Mouse (Mus musculus) embryonic facial prominence, embryonic 15.5 days (tissue): ENCODE data around the gene Il17d. TPM values are rescaled to one million over a fixed set of nuclear protein-coding genes. Genes with fewer than 3 reads are reported as not detected.

Experiments used
- ATAC-seq: fragments of 200-750 bp; cut with Nextera tagmentation; 2 replicates; pipeline ENCODE4 v1.8.0; 2017; ENCODE audit warnings: low read depth, moderate TSS enrichment; ENCODE audit not compliant: insufficient number of reproducible peaks, low FRiP score, low TSS enrichment
- H3K27ac ChIP-seq: fragments of 300-500 bp; sonication (generic); replicated peaks from 2 replicates; pipeline ENCODE4 v1.5.1; 2015; ENCODE audit warnings: mild to moderate bottlenecking, inconsistent platforms
- H3K27me3 ChIP-seq: fragments of 300-500 bp; sonication (generic); 2 replicates; pipeline ENCODE4 v1.6.1; 2015; ENCODE audit warnings: inconsistent platforms
- H3K36me3 ChIP-seq: fragments of 300-500 bp; sonication (generic); 2 replicates; pipeline ENCODE4 v1.6.1; 2015; ENCODE audit warnings: mild to moderate bottlenecking, inconsistent platforms
- H3K4me1 ChIP-seq: fragments of 300-500 bp; sonication (generic); 2 replicates; pipeline ENCODE4 v1.6.1; 2015; ENCODE audit warnings: inconsistent platforms
- H3K4me2 ChIP-seq: fragments of 300-500 bp; sonication (generic); replicated peaks from 2 replicates; pipeline ENCODE4 v1.6.1; 2015; ENCODE audit warnings: mild to moderate bottlenecking, inconsistent platforms
- H3K4me3 ChIP-seq: fragments of 300-500 bp; sonication (generic); replicated peaks from 2 replicates; pipeline ENCODE4 v1.5.1; 2015; ENCODE audit warnings: mild to moderate bottlenecking, inconsistent platforms
- H3K9ac ChIP-seq: fragments of 300-500 bp; sonication (generic); 2 replicates; pipeline ENCODE4 v1.6.1; 2015; ENCODE audit warnings: inconsistent platforms
- H3K9me3 ChIP-seq: fragments of 300-500 bp; sonication (generic); replicated peaks from 2 replicates; pipeline ENCODE4 v1.6.1; 2016; ENCODE audit warnings: inconsistent platforms
- WGBS: fragments of 180-500 bp; shearing (Covaris S2); methylation state at CpG from one replicate; pipeline ENCODE4 v1.1.7; 2015; 5-methylcytosine and 5-hydroxymethylcytosine counted together
- polyA plus RNA-seq: library from polyadenylated mRNA; unstranded; fragments of >200 nt; fragmentation: Nextera tagmentation; extraction: Ambion mirVana; gene quantifications from 2 replicates; pipeline ENCODE4 v1.2.1, GENCODE M21; 2015

Gene Il17d
- 5.9 and 8.1 TPM in 2 replicates for polyA plus RNA-seq

DNA sequence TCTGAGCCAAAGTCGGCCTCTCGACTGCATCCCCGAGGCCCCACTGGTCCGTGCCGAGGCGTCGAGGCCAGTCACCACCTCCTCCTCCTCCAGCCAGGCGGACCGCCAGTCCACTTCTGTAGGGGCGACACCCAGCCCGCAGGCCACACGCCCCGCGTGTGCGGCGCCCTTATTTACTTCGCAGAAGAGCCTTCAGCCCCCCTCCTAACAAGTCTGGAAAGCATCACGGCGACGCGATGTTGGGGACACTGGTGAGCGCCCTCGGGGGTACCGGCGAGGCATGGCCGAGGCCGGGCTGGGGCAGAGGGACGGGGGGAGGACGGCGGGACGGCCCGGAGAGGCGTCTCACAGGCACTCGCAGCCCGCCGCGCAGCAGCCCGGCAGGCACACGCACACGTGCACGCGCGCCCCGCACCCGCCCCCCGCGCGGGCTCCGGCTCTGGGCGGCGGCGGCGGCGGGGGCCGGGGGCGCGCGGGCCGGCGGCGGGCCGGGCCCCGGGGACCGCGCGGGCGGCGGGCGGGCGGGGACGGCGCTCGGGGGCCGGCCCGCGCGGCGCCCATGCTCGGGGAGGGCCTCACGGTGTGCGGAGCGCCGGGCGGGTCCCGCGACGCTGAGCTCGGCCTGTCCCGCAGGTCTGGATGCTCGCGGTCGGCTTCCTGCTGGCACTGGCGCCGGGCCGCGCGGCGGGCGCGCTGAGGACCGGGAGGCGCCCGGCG lies at the start of gene Il17d:
Gene Il17d, plus strand, starts transcription at position 107 of the 717 bp plus-strand sequence.
- peak; percentile 3; the same call in 1 of the 2 replicates for ATAC-seq
- no peaks in the 10 kb centered on the region for H3K9me3 ChIP-seq
- under 1% methylated on average over 68 of the region's 104 CpGs for WGBS

DNA sequence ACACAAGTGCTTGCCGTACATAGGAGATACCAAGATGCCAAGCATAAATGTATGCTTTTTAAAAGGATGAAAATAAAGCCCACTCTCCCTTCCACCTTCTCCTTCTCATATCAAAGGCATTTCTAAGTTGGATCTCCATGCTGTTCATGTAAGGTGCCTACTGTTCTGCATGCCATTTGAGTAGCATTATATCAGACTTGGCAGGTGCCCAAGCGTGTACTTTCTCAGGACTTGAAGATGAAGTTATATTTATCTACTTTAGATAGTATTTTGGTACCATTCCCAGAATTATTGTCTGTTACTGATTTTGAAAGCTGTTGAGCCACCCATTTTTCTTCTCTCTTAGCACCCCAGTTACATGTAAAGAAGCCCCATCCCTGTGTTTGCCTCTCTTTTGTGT lies 49.5 kb upstream of the Il17d start:
- H3K27ac ChIP-seq, result no peak overlapping the region
- no peak overlapping the region for H3K4me2 ChIP-seq
- no peaks in the 10 kb centered on the region for H3K4me1 ChIP-seq
- H3K9me3 ChIP-seq, result no peaks in the 10 kb centered on the region
- H3K27me3 ChIP-seq, result no peaks in the 10 kb centered on the region
- WGBS, result 85% methylated on average over 2 of the region's 2 CpGs
- no peak overlapping the region for H3K4me3 ChIP-seq
- H3K36me3 ChIP-seq, result 0 out of 2 replicates have a peak, but pooled peaks cover 3% of the 10 kb centered on the region
- H3K9ac ChIP-seq, result no peak overlapping the region
- ATAC-seq, result no peak

More for the DNA sequence above, at the start of gene Il17d:
- H3K9ac ChIP-seq, result peak within 1 kb of the TSS; percentile 48
- no peaks in the 10 kb centered on the region for H3K27me3 ChIP-seq
- H3K27ac ChIP-seq, result peak within 1 kb of the TSS; percentile 71
- H3K4me2 ChIP-seq, result peak within 1 kb of the TSS; percentile 93
- peak within 1 kb of the TSS; percentile 75 for H3K4me3 ChIP-seq
- no peaks in the 10 kb centered on the region for H3K36me3 ChIP-seq
- peaks cover 11% of the 10 kb centered on the region; the same call in 1 of the 2 replicates for H3K4me1 ChIP-seq

DNA sequence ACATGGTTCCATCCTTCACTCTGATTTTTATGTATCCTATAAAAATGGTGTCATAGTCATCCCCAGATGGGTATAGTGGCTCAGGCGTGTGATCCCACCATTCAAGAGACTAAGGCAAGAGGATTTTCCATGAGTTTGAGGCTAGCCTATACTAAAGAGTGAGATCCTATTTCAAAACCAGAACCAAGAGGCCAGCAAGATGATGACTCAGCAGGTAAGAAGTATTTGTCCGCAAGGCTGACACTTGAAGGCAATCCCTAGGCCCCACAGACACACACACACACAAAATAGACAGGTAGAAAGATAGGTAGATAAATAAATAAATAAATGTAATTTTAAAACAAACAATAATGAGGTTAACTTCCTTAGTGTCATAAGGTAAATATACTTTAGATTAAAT lies 42.3 kb upstream of the Il17d start:
- WGBS, result 90% methylated on average over 2 of the region's 2 CpGs

DNA sequence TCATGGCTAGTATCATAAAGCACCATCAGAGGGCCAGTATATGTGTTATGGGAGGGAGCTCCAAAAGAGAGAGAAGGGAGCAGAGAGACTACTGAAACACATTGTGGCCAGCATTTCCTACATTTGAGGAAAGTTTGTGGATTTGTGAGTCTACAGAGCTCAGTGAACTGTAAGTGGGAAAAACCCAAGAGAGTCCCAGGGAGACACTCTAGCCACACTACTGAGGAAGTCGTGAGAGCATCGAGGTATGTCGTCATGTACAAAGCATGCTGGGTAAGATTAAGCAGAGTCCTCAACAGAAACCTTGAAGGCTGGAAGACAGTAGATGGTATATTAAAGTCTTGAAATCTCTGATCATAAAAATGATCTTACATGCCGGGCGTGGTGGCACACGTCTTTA lies 40.4 kb upstream of the Il17d start:
- 93% methylated on average over 6 of the region's 6 CpGs for WGBS
- Histone ChIP-seq H3K4me2 (no peak overlapping the region), H3K4me1 (no peaks in the 10 kb centered on the region), H3K36me3 (no peaks in the 10 kb centered on the region), H3K27me3 (no peaks in the 10 kb centered on the region), H3K9me3 (no peaks in the 10 kb centered on the region), H3K4me3 (no peak overlapping the region), H3K27ac (no peak overlapping the region), H3K9ac (no peak overlapping the region)
- ATAC-seq, result no peak

More for the DNA sequence above, 42.3 kb upstream of the Il17d start:
- H3K27me3 ChIP-seq, result no peaks in the 10 kb centered on the region
- no peak overlapping the region for H3K4me3 ChIP-seq
- H3K9me3 ChIP-seq, result no peaks in the 10 kb centered on the region
- no peaks in the 10 kb centered on the region for H3K4me1 ChIP-seq
- H3K27ac ChIP-seq, result no peak overlapping the region
- no peak for ATAC-seq
- H3K4me2 ChIP-seq, result no peak overlapping the region
- H3K9ac ChIP-seq, result no peak overlapping the region
- H3K36me3 ChIP-seq, result 0 out of 2 replicates have a peak, but pooled peaks cover 3% of the 10 kb centered on the region

DNA sequence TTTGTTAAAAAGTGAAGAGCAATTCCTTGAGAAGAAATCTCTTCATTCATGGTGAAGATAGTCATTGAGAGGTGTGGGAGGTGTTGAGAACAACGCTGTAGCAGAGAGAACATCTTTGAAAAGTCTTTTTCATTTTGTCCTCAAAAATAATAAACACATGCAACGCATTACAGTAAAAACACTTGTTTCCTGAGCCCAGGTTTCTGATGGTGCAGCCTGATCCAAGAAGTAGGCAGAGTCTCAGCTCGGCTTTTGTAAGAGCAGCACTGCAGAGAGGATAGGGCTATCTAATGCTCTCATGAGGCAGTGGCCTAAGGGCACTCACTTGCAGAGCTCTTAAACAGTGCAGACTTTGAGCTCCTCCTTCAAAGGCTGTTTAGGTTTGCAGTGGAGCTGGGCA lies 34.9 kb upstream of the Il17d start:
- no peaks in the 10 kb centered on the region for H3K27me3 ChIP-seq
- H3K36me3 ChIP-seq, result no peaks in the 10 kb centered on the region
- no peak for ATAC-seq
- no peak overlapping the region for H3K27ac ChIP-seq
- no peak overlapping the region for H3K4me2 ChIP-seq
- 52% methylated on average over 3 of the region's 3 CpGs for WGBS
- peaks cover 5% of the 10 kb centered on the region; the same call in 1 of the 2 replicates for H3K4me1 ChIP-seq
- no peak overlapping the region for H3K4me3 ChIP-seq
- no peak overlapping the region for H3K9ac ChIP-seq
- no peaks in the 10 kb centered on the region for H3K9me3 ChIP-seq

DNA sequence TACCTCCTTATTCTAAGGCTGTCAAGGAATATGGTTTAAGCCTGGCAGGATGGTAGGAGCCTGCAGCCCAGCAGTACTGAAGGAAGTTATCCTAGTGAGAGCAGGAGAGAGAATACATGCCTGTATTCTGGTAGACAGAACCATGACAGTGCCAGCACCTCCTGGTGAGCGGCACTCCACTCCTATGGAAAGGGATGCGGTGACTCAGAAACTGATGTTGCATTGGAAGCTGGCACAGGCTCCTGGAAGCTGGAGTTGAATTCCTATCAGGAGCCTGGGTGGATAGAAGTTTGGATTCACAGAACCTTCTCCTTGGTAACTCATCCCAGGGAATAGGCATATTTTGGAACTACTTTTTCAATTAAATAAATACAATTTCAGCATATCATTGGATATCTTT lies 30.7 kb upstream of the Il17d start:
- H3K9ac ChIP-seq, result no peak overlapping the region
- no peak overlapping the region for H3K4me2 ChIP-seq
- no peaks in the 10 kb centered on the region for H3K27me3 ChIP-seq
- H3K4me1 ChIP-seq, result peaks cover 5% of the 10 kb centered on the region; the same call in 1 of the 2 replicates
- WGBS, result 92% methylated on average over 2 of the region's 2 CpGs
- H3K36me3 ChIP-seq, result no peaks in the 10 kb centered on the region
- ATAC-seq, result no peak
- no peaks in the 10 kb centered on the region for H3K9me3 ChIP-seq
- no peak overlapping the region for H3K27ac ChIP-seq
- H3K4me3 ChIP-seq, result no peak overlapping the region

DNA sequence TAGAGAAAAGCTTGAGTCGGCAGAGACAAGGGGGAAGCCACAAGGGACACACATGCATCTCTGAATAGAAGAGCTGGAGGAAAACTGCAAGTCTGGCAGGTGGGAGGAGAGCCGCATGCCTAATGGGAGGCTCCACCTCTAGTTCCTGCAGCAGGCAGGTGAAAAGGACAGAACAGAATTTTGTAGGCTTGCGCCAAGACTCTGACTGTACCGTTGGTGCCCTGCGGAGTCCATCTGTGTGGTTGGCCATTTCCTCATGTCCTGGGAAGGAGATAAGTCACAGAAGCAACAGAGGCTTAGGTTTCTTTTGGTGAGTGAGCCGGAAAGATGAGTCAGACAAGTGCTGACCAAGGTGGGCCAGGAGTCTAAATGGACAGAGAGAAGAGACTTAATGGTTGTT lies 20.8 kb upstream of the Il17d start:
- no peaks in the 10 kb centered on the region for H3K4me1 ChIP-seq
- H3K9me3 ChIP-seq, result no peaks in the 10 kb centered on the region
- no peak overlapping the region for H3K4me3 ChIP-seq
- no peak overlapping the region for H3K4me2 ChIP-seq
- 88% methylated on average over 6 of the region's 6 CpGs for WGBS
- H3K27ac ChIP-seq, result no peak overlapping the region
- peaks cover 8% of the 10 kb centered on the region; the same call in 1 of the 2 replicates for H3K36me3 ChIP-seq
- ATAC-seq, result no peak
- no peaks in the 10 kb centered on the region for H3K27me3 ChIP-seq
- H3K9ac ChIP-seq, result no peak overlapping the region

DNA sequence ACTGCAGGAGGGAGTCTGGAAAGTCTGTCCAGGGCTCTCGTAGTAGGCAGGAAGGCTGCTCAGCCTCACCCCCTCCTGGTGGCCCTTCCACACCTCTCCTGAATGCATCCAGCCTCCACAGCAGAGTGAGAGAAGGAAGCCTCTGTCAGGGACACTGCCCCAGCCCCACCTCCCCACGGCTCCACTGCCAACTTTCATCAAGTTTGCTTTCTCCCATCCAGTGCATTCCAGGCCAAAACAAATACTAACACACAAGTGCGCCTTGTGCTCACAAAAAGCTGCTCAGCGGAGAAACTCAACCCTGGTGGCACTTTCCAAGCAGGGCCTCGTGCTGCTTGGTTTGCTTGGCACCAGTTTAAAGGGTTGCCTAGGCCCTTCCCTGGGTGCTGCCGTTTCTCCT lies 15.0 kb upstream of the Il17d start:
- H3K4me3 ChIP-seq, result no peak overlapping the region
- H3K9ac ChIP-seq, result no peak overlapping the region
- H3K4me1 ChIP-seq, result no peaks in the 10 kb centered on the region
- no peak overlapping the region for H3K4me2 ChIP-seq
- H3K27ac ChIP-seq, result no peak overlapping the region; the same call in 1 of the 2 replicates
- H3K36me3 ChIP-seq, result no peaks in the 10 kb centered on the region
- WGBS, result 58% methylated on average over 6 of the region's 6 CpGs
- no peaks in the 10 kb centered on the region for H3K27me3 ChIP-seq
- no peaks in the 10 kb centered on the region for H3K9me3 ChIP-seq
- peak; percentile 72 for ATAC-seq

DNA sequence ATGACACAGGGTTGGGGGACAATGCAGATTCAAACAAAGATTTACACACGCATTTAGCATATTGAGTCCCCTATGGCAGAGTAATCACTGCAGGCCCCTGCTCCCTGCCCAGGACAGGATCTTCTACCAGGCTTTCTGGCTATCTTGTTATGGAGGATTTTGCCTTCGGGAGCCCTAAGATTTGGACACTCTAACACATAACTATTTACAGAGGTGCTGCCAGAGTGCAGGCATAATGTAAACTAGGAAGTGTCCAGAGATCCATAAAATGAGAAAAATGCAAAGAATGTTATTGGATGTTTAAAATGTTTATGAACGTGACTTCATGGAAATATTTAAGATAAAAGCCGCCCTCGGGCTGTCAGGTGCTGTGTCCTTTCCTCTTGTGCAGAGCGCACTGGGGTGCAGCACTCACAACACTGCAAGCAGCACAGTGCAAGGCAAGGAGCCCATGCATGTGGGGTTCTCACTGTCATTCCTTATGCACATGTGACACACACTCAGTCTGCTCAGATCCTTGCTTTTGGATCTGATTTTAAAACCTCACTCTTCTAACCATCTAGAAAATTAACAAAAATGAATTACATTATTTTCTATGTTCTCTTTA lies 9.3 kb upstream of the Il17d start:
- ATAC-seq, result no peak
- H3K27ac ChIP-seq, result no peak overlapping the region

DNA sequence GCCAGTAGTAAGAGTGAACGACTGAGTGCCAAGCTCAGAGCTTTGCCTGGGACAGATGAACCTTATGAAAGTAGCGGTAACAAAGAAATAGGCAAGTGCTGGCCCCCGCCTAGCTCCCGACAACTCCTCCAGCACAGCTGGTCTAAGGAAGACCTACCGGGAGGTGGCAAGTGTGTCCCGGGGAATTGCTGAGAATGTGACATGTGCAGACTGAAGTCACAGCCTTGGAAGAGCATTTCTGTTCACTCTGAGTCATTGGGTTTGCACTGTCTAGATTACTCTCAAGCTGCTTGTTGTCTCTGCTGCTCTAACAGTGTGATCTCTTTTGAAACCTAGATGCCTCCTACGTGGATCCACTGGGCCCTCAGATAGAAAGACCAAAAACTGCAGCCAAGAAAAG lies 7.6 kb upstream of the Il17d start:
- no peaks in the 10 kb centered on the region for H3K4me1 ChIP-seq
- H3K27ac ChIP-seq, result no peak overlapping the region
- no peaks in the 10 kb centered on the region; the same call in 1 of the 2 replicates for H3K36me3 ChIP-seq
- no peaks in the 10 kb centered on the region for H3K27me3 ChIP-seq
- no peak overlapping the region for H3K4me3 ChIP-seq
- H3K4me2 ChIP-seq, result no peak overlapping the region
- no peak overlapping the region for H3K9ac ChIP-seq
- WGBS, result 82% methylated on average over 7 of the region's 7 CpGs
- H3K9me3 ChIP-seq, result no peaks in the 10 kb centered on the region
- no peak for ATAC-seq

More for the DNA sequence above, 9.3 kb upstream of the Il17d start:
- H3K4me2 ChIP-seq, result no peak overlapping the region
- H3K9ac ChIP-seq, result no peak overlapping the region
- no peaks in the 10 kb centered on the region; the same call in 1 of the 2 replicates for H3K36me3 ChIP-seq
- H3K4me3 ChIP-seq, result no peak overlapping the region
- H3K27me3 ChIP-seq, result no peaks in the 10 kb centered on the region
- no peaks in the 10 kb centered on the region for H3K4me1 ChIP-seq
- H3K9me3 ChIP-seq, result no peaks in the 10 kb centered on the region
- WGBS, result 61% methylated on average over 6 of the region's 6 CpGs

DNA sequence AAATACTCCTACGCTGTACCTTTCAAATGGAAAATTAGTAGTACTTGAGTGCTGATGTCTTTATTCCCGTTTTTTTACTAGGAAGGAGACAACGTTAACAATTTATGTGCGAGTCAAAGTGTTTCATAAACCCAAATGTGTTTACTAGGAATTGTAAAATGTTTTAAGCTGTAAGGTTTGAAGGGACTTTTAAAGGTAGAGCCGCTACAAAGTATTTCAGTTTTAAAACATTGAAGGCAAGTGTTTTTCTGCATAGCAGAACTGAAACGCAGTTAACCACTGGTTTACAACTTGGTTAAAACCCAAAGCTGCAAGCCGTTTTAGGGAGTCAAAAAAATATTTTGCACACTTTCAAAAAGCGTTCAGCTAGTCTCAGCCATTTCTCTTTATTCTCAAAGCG lies 815 bp upstream of the Il17d start:
- no peak for ATAC-seq
- WGBS, result 80% methylated on average over 9 of the region's 9 CpGs
- Histone ChIP-seq H3K36me3 (no peaks in the 10 kb centered on the region), H3K4me3 (no peak overlapping the region), H3K4me2 (no peak overlapping the region), H3K4me1 (peaks cover 11% of the 10 kb centered on the region; the same call in 1 of the 2 replicates), H3K9me3 (no peaks in the 10 kb centered on the region), H3K27me3 (no peaks in the 10 kb centered on the region), H3K9ac (no peak overlapping the region), H3K27ac (no peak overlapping the region)
